Mouse (Mus musculus) ES-E14 (cell line): ENCODE results near the gene Nrcam.

ENCODE experiments used
- ZC3H11A ChIP-seq: IDR thresholded peaks from 2 replicates; pipeline ENCODE4 v1.6.1; 2012; ENCODE audit warnings: low read depth, mild to moderate bottlenecking, inconsistent platforms, low read length, borderline replicate concordance
- ZNF384 ChIP-seq: IDR thresholded peaks from 2 replicates; pipeline ENCODE4 v1.6.1; 2012; ENCODE audit warnings: low read depth, low read length, inconsistent platforms

DNA sequence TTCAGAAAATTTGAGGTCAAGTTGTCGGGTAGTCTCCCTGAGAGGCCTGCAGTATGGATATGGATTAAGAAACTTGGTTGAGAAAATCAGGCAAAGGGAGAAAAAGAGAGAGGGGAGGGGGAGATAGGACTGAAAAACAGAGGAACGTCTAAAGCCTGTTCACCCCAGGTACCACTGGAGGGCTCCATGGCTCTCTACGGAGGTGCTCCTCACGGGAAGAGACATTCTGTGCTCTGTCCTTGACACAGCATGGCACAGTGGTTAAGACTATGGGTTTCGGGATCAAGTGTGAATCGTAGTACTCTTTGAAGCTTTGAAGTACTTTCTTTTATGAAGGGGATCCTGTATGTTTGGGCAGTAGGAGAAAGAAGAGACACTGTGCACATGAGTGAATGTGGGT is 1.2 kb upstream of the Nrcam start:
- TF ChIP-seq ZNF384 (no peak), ZC3H11A (no peak)
